Mouse (Mus musculus): ENCODE data around the gene Abhd17a.

The Abhd17a gene

GRCm38 (mm10) chr10:80589879-80590854 is at the start of gene Abhd17a:
Gene Abhd17a, minus strand, starts transcription at chr10:80590341.
- DNase-seq: peak; percentile 97 to 98

- no peak for DNase-seq
Measured at GRCm38 (mm10) chr10:80635345-80635744, 45.2 kb upstream of the Abhd17a start.

- no peak for DNase-seq
Measured at GRCm38 (mm10) chr10:80628925-80629324, 38.8 kb upstream of the Abhd17a start.

GRCm38 (mm10) chr10:80627685-80628084 is 37.5 kb upstream of the Abhd17a start:
- peak; percentile 39 to 73 for DNase-seq

- no peak for DNase-seq
Measured at GRCm38 (mm10) chr10:80625764-80626163, 35.6 kb upstream of the Abhd17a start.

- DNase-seq: peak; percentile 74 to 78
Measured at GRCm38 (mm10) chr10:80623457-80624191, 33.5 kb upstream of the Abhd17a start.

- DNase-seq: peak in 1 of 2 experiments; percentile 68
Measured at GRCm38 (mm10) chr10:80622661-80623456, 32.7 kb upstream of the Abhd17a start, which contains the start of gene Csnk1g2. Gene Csnk1g2, plus strand, starts transcription at chr10:80622838.

GRCm38 (mm10) chr10:80621940-80622660 is 32.0 kb upstream of the Abhd17a start:
- DNase-seq: peak; percentile 99

GRCm38 (mm10) chr10:80621690-80621939 is 31.5 kb upstream of the Abhd17a start:
- DNase-seq: no peak

- no peak for DNase-seq
Measured at GRCm38 (mm10) chr10:80620796-80621689, 30.9 kb upstream of the Abhd17a start.

- DNase-seq: no peak
Measured at GRCm38 (mm10) chr10:80620365-80620764, 30.2 kb upstream of the Abhd17a start.

GRCm38 (mm10) chr10:80619465-80620244 is 29.5 kb upstream of the Abhd17a start:
- no peak for DNase-seq

- peak; percentile 70 to 84 for DNase-seq
Measured at GRCm38 (mm10) chr10:80618181-80618580, 28.0 kb upstream of the Abhd17a start.

- no peak for DNase-seq
Measured at GRCm38 (mm10) chr10:80614351-80614750, 24.2 kb upstream of the Abhd17a start.

- DNase-seq: no peak
Measured at GRCm38 (mm10) chr10:80613821-80614220, 23.7 kb upstream of the Abhd17a start.

GRCm38 (mm10) chr10:80611905-80612304 is 21.8 kb upstream of the Abhd17a start:
- no peak for DNase-seq

GRCm38 (mm10) chr10:80611024-80611423 is 20.9 kb upstream of the Abhd17a start:
- peak; percentile 72 to 76 for DNase-seq

- no peak for DNase-seq
Measured at GRCm38 (mm10) chr10:80610116-80610785, 20.1 kb upstream of the Abhd17a start.

- no peak for DNase-seq
Measured at GRCm38 (mm10) chr10:80609269-80609924, 19.3 kb upstream of the Abhd17a start.
